Mouse (Mus musculus) heart, postnatal 4 days (tissue): ENCODE data around the gene Sdsl. TPM values are rescaled to one million over a fixed set of nuclear protein-coding genes. Genes with fewer than 3 reads are reported as not detected.
A peak's percentile ranks its signal among the peaks of the same experiment; 100 is the strongest.

Experiments used
- DNase-seq: peaks from one replicate; pipeline ENCODE4 v3.0.0; 2021
- total RNA-seq, 2 experiments: library from RNA; stranded (reverse); gene quantifications; 2 replicates each; pipeline ENCODE4 v1.2.3; 2021

Gene Sdsl
- total RNA-seq, 2 experiments from 2014 or later: 12.2 to 12.4 TPM

- DNase-seq: no peak
Measured at GRCm38 (mm10) chr5:120427451-120427938, 45.1 kb downstream of the Sdsl start.

- no peak for DNase-seq
Measured at GRCm38 (mm10) chr5:120426572-120426971, 46.0 kb downstream of the Sdsl start.

- no peak for DNase-seq
Measured at GRCm38 (mm10) chr5:120425711-120426110, 46.9 kb downstream of the Sdsl start.

GRCm38 (mm10) chr5:120424657-120425056, 48.0 kb downstream of the Sdsl start:
- DNase-seq: no peak

GRCm38 (mm10) chr5:120424039-120424438, 48.6 kb downstream of the Sdsl start:
- DNase-seq: peak; percentile 90

GRCm38 (mm10) chr5:120420106-120420505, 52.5 kb downstream of the Sdsl start:
- no peak for DNase-seq

- DNase-seq: no peak
Measured at GRCm38 (mm10) chr5:120413436-120413835, 59.2 kb downstream of the Sdsl start.

GRCm38 (mm10) chr5:120409385-120410378, 62.9 kb downstream of the Sdsl start:
- DNase-seq: no peak

- no peak for DNase-seq
Measured at GRCm38 (mm10) chr5:120408933-120409332, 63.7 kb downstream of the Sdsl start.

Other genes starting within 250 kb of the Sdsl start
- gene Lhx5, start 41.1 kb downstream of the Sdsl start, total RNA-seq: not detected
- not detected for gene Sds, start 3.7 kb upstream of the Sdsl start, total RNA-seq
- 10 to 100 TPM; 38.0 to 38.3 TPM for gene Plbd2, start 30.8 kb upstream of the Sdsl start, total RNA-seq
- gene Slc8b1, start 38.4 kb upstream of the Sdsl start, total RNA-seq: 1 to 10 TPM; 8.7 to 9.3 TPM
- gene Tpcn1, start 115.9 kb upstream of the Sdsl start, total RNA-seq: 10 to 100 TPM; 31.6 to 34.2 TPM
- gene Iqcd, start 116.2 kb upstream of the Sdsl start, total RNA-seq: not detected
- gene Rita1, start 139.8 kb upstream of the Sdsl start, total RNA-seq: 10 to 100 TPM; 10.7 to 10.8 TPM
- 10 to 100 TPM; 30.8 to 32.0 TPM for gene Ddx54, start 139.9 kb upstream of the Sdsl start, total RNA-seq
- gene Cfap73, start 161.4 kb upstream of the Sdsl start, total RNA-seq: not detected
- gene Rasal1, start 176.0 kb upstream of the Sdsl start, total RNA-seq: under 1 TPM; 0.29 to 0.45 TPM
- 1 to 10 TPM in 1 of 2 experiments, under 1 TPM in 1; 0.97 to 1.5 TPM for gene Dtx1, start 239.1 kb upstream of the Sdsl start, total RNA-seq